Comparison of ENCODE assay signal across 8 mouse cellular contexts in genomic region chr17:28025541-28025961, GRCm38 (mm10). TPM values are rescaled to one million over a fixed set of nuclear protein-coding genes. Genes with fewer than 3 reads are reported as not detected.
DNase-seq lines count a peak whose midpoint lies in the region; ATAC-seq lines count a peak whose summit lies in the region.

No protein-coding gene starts in this region.

- no peaks in the 10 kb centered on the region for H3K27me3 ChIP-seq in intestine, embryonic 16.5 days (replicated peaks; ENCODE audit: control insufficient read depth, insufficient read depth, low read length)
- H3K27me3 ChIP-seq in liver, embryonic 16.5 days (ENCODE audit: control insufficient read depth, insufficient read depth, low read depth, low read length) = no peaks in the 10 kb centered on the region

- no peaks in the 10 kb centered on the region for H3K9me3 ChIP-seq in intestine, embryonic 16.5 days (ENCODE audit: control insufficient read depth, low read length)
- H3K9me3 ChIP-seq in liver, embryonic 16.5 days (replicated peaks; ENCODE audit: control insufficient read depth, low read length) = no peaks in the 10 kb centered on the region

- no peak overlapping the region for H3K4me3 ChIP-seq in intestine, embryonic 16.5 days (ENCODE audit: low read length)
- H3K4me3 ChIP-seq in liver, embryonic 16.5 days (ENCODE audit: low read depth, low read length) = no peak overlapping the region

- peak overlapping the region; percentile 35 for H3K9ac ChIP-seq in intestine, embryonic 16.5 days (ENCODE audit: low read depth, low read length)
- H3K9ac ChIP-seq in liver, embryonic 16.5 days (ENCODE audit: low read depth, low read length) = no peak overlapping the region

- 0 out of 2 replicates have a peak overlapping the region, but pooled peaks have one; percentile 3 for H3K4me2 ChIP-seq in intestine, embryonic 16.5 days (ENCODE audit: low read depth, low read length)
- no peak overlapping the region for H3K4me2 ChIP-seq in liver, embryonic 16.5 days (ENCODE audit: low read depth, low read length)

- H3K27ac ChIP-seq in intestine, embryonic 16.5 days (ENCODE audit: low read length) = peak overlapping the region; percentile 81
- H3K27ac ChIP-seq in liver, embryonic 16.5 days (ENCODE audit: low read length) = peak overlapping the region; percentile 72

- peaks cover 44% of the 10 kb centered on the region for H3K4me1 ChIP-seq in intestine, embryonic 16.5 days (ENCODE audit: control insufficient read depth, insufficient read depth, low read length)
- H3K4me1 ChIP-seq in liver, embryonic 16.5 days (ENCODE audit: control insufficient read depth, low read depth, low read length) = peaks cover 20% of the 10 kb centered on the region

- WGBS in intestine, embryonic 16.5 days = 27% methylated on average over 5 of the region's 5 CpGs
- WGBS in liver, embryonic 16.5 days (ENCODE audit: insufficient replicate concordance) = 47% methylated on average over 5 of the region's 5 CpGs

- H3K36me3 ChIP-seq in intestine, embryonic 16.5 days (ENCODE audit: control insufficient read depth, insufficient read depth, low read length) = no peaks in the 10 kb centered on the region
- H3K36me3 ChIP-seq in liver, embryonic 16.5 days (ENCODE audit: control insufficient read depth, insufficient read depth) = no peaks in the 10 kb centered on the region

- peak; percentile 83 for ATAC-seq in intestine, embryonic 16.5 days
- ATAC-seq in liver, embryonic 16.5 days (ENCODE audit: low read depth) = peak; percentile 53; the same call in 1 of the 2 replicates

- DNase-seq in ovary, postnatal 36 days (ENCODE audit: low spot score) = peak; percentile 55
- DNase-seq in ovary, postnatal 14 days (ENCODE audit: low spot score) = no peak
- no peak for DNase-seq in urinary bladder, postnatal 4 days (ENCODE audit: low spot score in 2 of 2)
- no peak for DNase-seq in cerebellum, adult 8-10 months
- DNase-seq in thymus, postnatal 4 days = no peak
- DNase-seq in adrenal gland, postnatal 14 days = no peak

RNA-seq across cellular contexts. Expression of gene Tcp11, which starts 54.9 kb away (rescaled TPM):
- polyA plus RNA-seq in intestine, embryonic 16.5 days (2015; fragmentation: Nextera tagmentation; extraction: Ambion mirVana) = 1.6 TPM in 2 replicates
- 0.06 and 0.14 TPM in 2 replicates for polyA plus RNA-seq in liver, embryonic 16.5 days (2015; fragmentation: Nextera tagmentation; extraction: Ambion mirVana)
- not detected in 2 replicates for total RNA-seq in adrenal gland, postnatal 14 days (2021)
